Mouse (Mus musculus): ENCODE results near the gene Dscam. TPM values are rescaled to one million over a fixed set of nuclear protein-coding genes. Genes with fewer than 3 reads are reported as not detected.

Gene Dscam
- polyA plus RNA-seq, 1 experiment from 2014 or later, result 3.3 TPM

DNA sequence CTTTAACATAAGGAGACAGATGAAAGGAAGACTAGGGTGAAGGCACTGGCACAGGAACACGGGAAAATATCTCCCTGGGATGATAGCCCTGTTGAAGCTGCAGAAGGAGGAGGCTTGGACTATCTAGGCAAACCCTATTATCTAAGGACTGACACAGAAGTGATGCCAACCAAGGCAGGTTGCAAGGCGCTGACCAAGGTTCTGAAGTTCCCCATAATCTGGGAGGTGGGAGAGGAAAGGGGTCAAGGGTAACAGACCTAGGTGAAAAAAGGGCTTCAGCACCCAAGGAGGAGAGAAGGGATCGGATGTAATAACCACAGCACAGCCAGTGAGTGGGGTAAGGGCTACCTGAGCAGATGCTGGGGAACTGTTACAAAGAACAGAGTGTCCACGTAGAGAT, 458.6 kb downstream of the Dscam start:
- Histone ChIP-seq H3K9ac (no peak overlapping the region), H3K27me3 (no peaks in the 10 kb centered on the region), H3K4me3 (no peak overlapping the region), H3K27ac (no peak overlapping the region), H3K4me1 (no peaks in the 10 kb centered on the region), H3K4me2 (replicated peaks) (no peak overlapping the region), H3K36me3 (no peaks in the 10 kb centered on the region), H3K9me3 (replicated peaks) (no peaks in the 10 kb centered on the region)
- WGBS, result 50% methylated on average over 4 of the region's 4 CpGs
- ATAC-seq (ENCODE audit: low FRiP score), result no peak

DNA sequence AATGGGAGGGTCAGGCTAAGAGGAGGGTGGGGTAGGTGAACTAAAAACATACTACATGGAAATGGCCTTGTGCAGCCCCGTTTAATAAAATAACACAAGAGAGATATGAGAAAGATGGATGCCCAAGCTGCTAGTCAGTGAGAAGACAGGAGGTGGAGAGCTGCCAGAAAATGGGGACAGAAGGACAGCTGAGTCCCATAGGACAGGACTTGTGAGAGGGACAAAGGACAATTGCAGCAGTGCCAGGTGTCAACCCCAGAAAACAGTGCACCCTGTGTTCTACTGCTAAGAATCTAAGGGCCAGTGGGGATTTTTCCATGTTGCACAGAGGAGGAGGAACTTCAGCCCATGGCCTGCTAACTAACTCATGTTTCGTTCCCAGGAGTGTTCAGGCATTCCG, 470.0 kb downstream of the Dscam start:
- Histone ChIP-seq H3K9ac (no peak overlapping the region), H3K36me3 (no peaks in the 10 kb centered on the region), H3K9me3 (replicated peaks) (no peaks in the 10 kb centered on the region), H3K4me2 (replicated peaks) (no peak overlapping the region), H3K27me3 (no peaks in the 10 kb centered on the region), H3K4me3 (no peak overlapping the region), H3K4me1 (no peaks in the 10 kb centered on the region), H3K27ac (no peak overlapping the region)
- WGBS, result 70% methylated on average over 3 of the region's 3 CpGs
- ATAC-seq (ENCODE audit: low FRiP score), result no peak

DNA sequence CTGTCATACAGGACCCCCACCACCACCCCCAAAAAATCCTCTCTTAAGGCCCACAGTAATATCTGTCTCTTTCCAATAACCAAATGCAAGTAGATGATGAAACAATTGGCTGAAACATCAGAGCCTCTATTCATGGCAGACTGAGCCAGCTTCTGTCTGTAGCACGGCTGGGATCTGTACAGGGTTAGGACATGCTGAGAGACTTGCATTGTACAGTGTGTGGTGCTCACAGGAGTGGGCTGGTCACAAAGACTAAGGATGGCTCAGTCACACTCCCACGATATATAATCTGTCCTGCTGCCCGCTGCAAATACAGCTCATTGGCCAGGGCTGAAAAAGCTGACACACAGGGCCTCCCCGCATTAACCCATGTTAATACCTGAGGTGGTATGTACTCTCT, 474.7 kb downstream of the Dscam start:
- Histone ChIP-seq H3K9ac (no peak overlapping the region), H3K36me3 (no peaks in the 10 kb centered on the region), H3K4me1 (no peaks in the 10 kb centered on the region), H3K27ac (no peak overlapping the region), H3K27me3 (no peaks in the 10 kb centered on the region), H3K9me3 (replicated peaks) (no peaks in the 10 kb centered on the region), H3K4me2 (replicated peaks) (no peak overlapping the region), H3K4me3 (no peak overlapping the region)
- ATAC-seq (ENCODE audit: low FRiP score), result no peak
- 67% methylated on average over 4 of the region's 4 CpGs for WGBS

DNA sequence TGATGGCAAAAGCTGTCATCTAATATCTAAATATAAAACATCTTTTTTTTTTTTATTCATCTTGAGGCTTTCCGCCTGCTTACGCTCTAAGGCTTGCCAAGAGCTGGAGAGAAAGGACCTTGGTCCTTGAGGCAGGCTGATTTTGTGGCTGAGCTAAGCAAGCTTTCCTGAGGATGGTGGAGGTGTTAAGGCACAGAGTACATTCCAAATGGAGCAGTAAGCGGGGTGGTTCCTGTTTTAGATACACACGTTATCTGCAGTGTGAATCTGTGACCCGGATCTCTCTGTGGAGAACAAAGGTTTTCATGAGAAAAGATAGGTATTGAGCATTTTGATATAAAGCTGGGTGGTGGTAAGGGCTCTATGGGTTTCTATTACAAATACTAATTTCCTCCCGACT, 479.0 kb downstream of the Dscam start:
- 89% methylated on average over 6 of the region's 6 CpGs for WGBS

DNA sequence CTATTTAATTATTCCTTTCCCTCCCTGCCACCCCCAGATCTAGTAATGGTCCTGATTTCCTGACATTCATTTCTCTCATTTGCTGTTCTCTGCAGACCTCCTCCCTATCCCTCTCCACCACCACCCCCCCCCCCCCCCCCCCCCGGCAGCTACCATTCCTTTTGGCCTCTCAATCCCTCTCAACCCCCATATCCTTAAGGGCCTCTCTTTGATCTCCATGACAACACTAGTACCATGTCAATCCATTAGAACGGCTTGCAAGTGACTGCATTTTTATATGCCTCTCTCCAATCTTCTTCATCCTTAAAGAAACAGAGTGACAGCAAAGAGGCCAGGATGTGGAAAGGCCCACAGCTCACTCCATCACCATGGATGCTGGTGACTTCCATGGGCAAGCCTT, 480.5 kb downstream of the Dscam start:
- 0 out of 2 replicates have a peak, but pooled peaks have one; percentile 54 for ATAC-seq (ENCODE audit: low FRiP score)
- H3K4me3 ChIP-seq, result no peak overlapping the region
- no peaks in the 10 kb centered on the region for H3K36me3 ChIP-seq
- no peaks in the 10 kb centered on the region for H3K9me3 ChIP-seq (replicated peaks)
- WGBS, result 8% methylated on average over 1 of the region's 2 CpGs
- H3K27ac ChIP-seq, result no peak overlapping the region
- H3K27me3 ChIP-seq, result no peaks in the 10 kb centered on the region
- H3K9ac ChIP-seq, result no peak overlapping the region
- H3K4me1 ChIP-seq, result peaks cover 8% of the 10 kb centered on the region
- no peak overlapping the region for H3K4me2 ChIP-seq (replicated peaks)

More for the DNA sequence above, 479.0 kb downstream of the Dscam start:
- H3K4me2 ChIP-seq (replicated peaks), result no peak overlapping the region
- no peaks in the 10 kb centered on the region for H3K36me3 ChIP-seq
- H3K9me3 ChIP-seq (replicated peaks), result no peaks in the 10 kb centered on the region
- H3K9ac ChIP-seq, result no peak overlapping the region
- no peak for ATAC-seq (ENCODE audit: low FRiP score)
- no peak overlapping the region for H3K4me3 ChIP-seq
- no peak overlapping the region for H3K27ac ChIP-seq
- H3K4me1 ChIP-seq, result peaks cover 8% of the 10 kb centered on the region
- H3K27me3 ChIP-seq, result no peaks in the 10 kb centered on the region

DNA sequence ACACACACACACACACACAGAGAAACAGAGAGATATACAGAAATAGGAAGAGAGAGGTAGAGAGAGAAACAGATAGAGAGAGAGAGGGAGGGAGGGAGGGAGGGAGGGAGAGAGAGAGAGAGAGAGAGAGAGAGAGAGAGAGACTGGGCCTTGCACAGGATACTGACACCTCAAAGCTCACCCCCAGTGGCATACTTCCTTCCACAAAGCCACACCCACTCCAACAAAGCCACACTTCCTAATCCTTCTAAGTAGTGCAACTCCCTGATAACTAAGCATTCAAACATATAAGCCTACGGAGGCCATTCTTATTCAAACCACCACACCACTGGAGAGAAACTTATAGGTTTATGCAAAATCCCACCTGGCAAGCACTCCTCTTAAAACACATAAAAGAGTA, 481.1 kb downstream of the Dscam start:
- H3K4me1 ChIP-seq, result peaks cover 8% of the 10 kb centered on the region
- no peak overlapping the region for H3K4me3 ChIP-seq
- ATAC-seq (ENCODE audit: low FRiP score), result no peak
- H3K27ac ChIP-seq, result no peak overlapping the region
- H3K36me3 ChIP-seq, result no peaks in the 10 kb centered on the region
- H3K9ac ChIP-seq, result no peak overlapping the region
- H3K27me3 ChIP-seq, result no peaks in the 10 kb centered on the region
- H3K9me3 ChIP-seq (replicated peaks), result no peaks in the 10 kb centered on the region
- H3K4me2 ChIP-seq (replicated peaks), result no peak overlapping the region
- WGBS, result 42% methylated on average over 1 of the region's 1 CpGs

DNA sequence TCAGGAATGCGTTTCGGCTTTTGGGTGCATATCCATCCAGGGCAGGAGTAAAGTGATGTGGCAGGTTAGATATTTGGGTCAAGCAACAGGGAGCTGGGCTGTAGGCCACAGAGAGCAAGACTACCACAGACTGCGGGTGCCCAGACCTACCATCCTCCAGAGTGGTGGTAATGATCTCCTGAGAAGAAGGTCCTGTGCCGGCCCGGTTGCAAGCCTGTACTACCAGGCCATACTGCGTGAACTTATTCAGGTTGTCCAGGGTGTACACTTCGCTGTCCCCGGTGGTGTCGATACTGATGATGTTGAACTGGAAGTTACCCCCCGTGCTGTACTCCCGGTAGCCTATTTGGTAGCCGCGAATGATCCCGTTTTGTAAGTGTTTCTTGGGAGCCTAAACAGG, 485.5 kb downstream of the Dscam start:
- WGBS, result 93% methylated on average over 14 of the region's 14 CpGs
- no peaks in the 10 kb centered on the region for H3K36me3 ChIP-seq
- H3K4me1 ChIP-seq, result peaks cover 6% of the 10 kb centered on the region
- ATAC-seq (ENCODE audit: low FRiP score), result no peak
- H3K4me3 ChIP-seq, result no peak overlapping the region
- H3K27me3 ChIP-seq, result no peaks in the 10 kb centered on the region
- no peak overlapping the region for H3K9ac ChIP-seq
- H3K9me3 ChIP-seq (replicated peaks), result no peaks in the 10 kb centered on the region
- H3K4me2 ChIP-seq (replicated peaks), result no peak overlapping the region
- no peak overlapping the region for H3K27ac ChIP-seq

DNA sequence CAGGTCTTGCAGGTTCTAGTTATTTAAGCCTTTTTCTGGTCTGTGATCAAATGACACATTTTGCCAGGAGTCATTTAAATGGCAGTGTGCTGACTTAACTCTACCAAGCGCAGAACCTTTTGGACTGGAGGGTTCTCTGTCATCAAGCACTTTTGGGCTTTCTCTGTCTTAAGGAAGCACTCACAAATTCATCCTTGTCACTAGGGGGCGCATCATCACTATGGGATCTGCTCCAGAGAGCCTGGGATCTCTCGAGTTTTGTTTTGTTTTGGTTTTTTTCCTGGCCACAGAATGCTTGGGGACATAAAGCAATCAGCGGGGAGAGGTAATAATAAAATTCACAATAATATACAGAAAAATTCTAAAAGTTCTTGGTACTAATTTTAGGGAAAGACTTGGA, 486.0 kb downstream of the Dscam start:
- Histone ChIP-seq H3K27me3 (no peaks in the 10 kb centered on the region), H3K9me3 (replicated peaks) (no peaks in the 10 kb centered on the region), H3K9ac (no peak overlapping the region), H3K27ac (no peak overlapping the region), H3K4me1 (peaks cover under 1% of the 10 kb centered on the region), H3K4me2 (replicated peaks) (no peak overlapping the region), H3K4me3 (no peak overlapping the region), H3K36me3 (no peaks in the 10 kb centered on the region)
- WGBS, result 24% methylated on average over 4 of the region's 4 CpGs
- ATAC-seq (ENCODE audit: low FRiP score), result no peak

DNA sequence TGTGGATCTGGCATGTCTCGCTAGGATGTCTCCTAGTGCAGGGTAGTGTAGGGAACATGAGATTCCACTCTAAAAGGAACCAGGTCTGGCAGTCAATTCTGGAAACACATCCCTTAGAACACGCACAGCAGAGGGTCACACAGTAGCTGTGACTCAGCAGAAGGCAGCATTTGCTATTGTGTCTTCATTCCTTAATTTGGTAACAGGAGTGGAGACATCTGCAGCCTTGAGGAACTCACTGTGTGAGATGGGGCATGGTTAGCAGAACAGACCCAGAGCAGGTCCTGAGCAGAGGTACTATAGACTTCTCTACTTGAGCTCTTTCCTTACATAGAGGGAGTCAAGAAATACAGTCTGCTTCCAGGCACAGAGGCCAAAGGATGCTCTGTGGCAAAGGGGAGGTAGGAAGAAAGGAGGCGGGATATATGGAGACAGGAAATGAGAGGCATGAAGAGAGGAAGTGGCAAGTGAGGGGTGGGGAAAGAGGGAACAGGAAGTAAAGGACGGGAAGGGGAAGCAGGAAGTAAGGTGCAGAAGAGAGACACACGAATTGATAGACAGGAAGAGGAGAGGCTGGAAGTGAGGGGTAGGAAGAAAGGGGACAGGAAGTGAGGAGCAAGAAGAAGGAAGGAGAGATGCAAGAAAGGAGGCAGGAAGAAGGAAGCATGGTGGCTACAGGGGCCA, 488.1 kb downstream of the Dscam start:
- no peaks in the 10 kb centered on the region for H3K4me1 ChIP-seq
- H3K27ac ChIP-seq, result no peak overlapping the region
- no peaks in the 10 kb centered on the region for H3K36me3 ChIP-seq
- no peaks in the 10 kb centered on the region for H3K9me3 ChIP-seq (replicated peaks)
- 74% methylated on average over 5 of the region's 5 CpGs for WGBS
- H3K4me3 ChIP-seq, result no peak overlapping the region
- H3K4me2 ChIP-seq (replicated peaks), result no peak overlapping the region
- no peak for ATAC-seq (ENCODE audit: low FRiP score)
- no peak overlapping the region for H3K9ac ChIP-seq
- H3K27me3 ChIP-seq, result no peaks in the 10 kb centered on the region

DNA sequence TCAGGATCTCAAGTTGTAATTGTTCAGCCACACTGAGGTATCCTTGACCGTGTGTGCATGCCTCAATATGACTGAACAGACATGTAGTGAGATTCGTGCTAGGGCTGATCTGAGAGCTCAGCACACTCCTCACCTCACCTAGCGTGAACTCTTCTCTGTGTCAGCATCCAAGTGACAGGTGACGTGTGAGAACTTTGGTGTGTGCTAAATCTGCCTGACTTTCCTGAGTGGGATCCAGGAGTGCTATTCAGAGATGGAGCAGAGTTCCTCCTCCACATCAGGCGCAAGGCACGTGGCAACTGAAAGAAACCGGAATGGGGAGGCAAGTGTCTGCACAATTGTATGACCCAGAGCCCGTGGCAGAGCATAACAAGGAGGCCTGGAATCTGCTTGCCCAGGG, 490.6 kb downstream of the Dscam start:
- no peak for ATAC-seq (ENCODE audit: low FRiP score)

DNA sequence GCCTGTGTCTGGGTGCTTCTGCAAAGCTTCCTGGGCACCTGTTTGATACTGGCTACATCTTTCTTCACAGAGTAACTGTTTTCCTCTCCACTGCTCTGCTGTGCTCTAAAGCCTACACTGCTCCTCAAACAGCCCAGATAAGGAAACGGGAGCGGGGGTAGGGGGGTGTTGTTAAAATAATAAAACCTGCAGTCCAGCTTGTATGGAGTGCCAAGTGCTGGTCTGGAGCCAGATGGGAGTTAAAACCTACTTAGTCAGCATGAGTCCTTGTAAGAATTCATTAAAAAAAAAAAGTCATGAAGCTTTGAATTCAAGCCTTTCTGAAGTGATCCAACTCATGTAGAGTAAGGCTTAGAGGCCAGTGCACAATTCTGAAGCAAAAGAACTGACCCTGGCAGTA, 493.1 kb downstream of the Dscam start:
- H3K4me1 ChIP-seq, result peaks cover 6% of the 10 kb centered on the region; the same call in 1 of the 2 replicates
- no peaks in the 10 kb centered on the region for H3K9me3 ChIP-seq (replicated peaks)
- no peaks in the 10 kb centered on the region for H3K27me3 ChIP-seq
- WGBS, result 71% methylated on average over 2 of the region's 2 CpGs
- no peak overlapping the region for H3K4me2 ChIP-seq (replicated peaks)
- no peak overlapping the region for H3K27ac ChIP-seq
- H3K36me3 ChIP-seq, result no peaks in the 10 kb centered on the region
- no peak overlapping the region for H3K9ac ChIP-seq
- H3K4me3 ChIP-seq, result no peak overlapping the region
- ATAC-seq (ENCODE audit: low FRiP score), result no peak

More for the DNA sequence above, 490.6 kb downstream of the Dscam start:
- Histone ChIP-seq H3K9me3 (replicated peaks) (no peaks in the 10 kb centered on the region), H3K4me1 (no peaks in the 10 kb centered on the region), H3K9ac (no peak overlapping the region), H3K4me3 (no peak overlapping the region), H3K4me2 (replicated peaks) (no peak overlapping the region), H3K36me3 (no peaks in the 10 kb centered on the region), H3K27ac (no peak overlapping the region), H3K27me3 (no peaks in the 10 kb centered on the region)
- WGBS, result 87% methylated on average over 8 of the region's 8 CpGs

DNA sequence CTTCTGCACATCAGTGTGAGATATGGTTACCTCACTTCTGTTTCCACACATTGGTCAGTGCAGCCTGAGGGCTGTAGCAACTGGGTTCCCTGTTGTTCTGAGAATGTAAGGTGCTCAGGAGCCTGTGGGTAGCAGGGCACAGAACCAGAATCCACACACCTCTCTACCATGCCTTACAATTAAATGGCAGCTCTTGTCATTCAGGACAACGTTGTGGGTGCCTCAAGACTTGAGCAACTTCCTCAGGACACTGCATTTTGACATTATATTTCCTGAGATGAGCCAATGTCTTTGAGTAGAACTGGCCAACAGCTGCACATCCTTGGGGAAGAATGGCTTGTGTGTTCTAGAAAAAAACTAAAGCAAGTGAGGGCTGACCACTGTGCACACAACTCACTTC, 493.9 kb downstream of the Dscam start:
- no peak for ATAC-seq (ENCODE audit: low FRiP score)

DNA sequence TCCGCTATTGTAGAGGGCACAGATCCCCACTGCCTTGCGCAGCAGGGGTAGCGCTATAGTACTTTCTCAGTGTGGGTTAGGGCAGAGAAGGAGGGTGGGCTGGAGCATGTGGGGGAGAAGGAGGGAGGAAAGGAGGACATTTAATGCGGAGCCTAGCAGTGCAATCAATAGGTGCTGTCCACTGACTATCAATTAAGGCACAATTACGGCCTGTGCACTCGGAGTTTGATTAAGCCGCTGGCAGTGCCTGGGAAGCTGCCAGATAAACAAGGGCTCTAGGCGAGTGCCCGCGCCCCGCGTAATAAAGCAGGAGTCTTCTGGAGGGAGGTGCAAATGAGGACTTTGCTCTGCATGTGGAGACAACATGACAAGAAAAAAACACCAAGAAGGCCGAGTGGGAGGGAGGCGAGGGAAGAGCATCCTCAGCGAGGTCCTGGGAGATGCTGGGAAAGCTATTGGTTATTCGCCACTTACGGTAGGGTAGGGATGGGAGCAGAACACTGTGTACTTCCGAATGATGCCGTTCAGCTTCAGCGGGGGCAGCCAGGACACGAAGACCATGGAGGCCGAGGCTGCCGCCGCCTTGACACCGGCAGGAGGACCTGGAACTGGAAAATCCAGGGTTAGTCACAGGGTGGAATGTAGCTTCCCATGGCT, 497.2 kb downstream of the Dscam start:
- peaks cover 6% of the 10 kb centered on the region; the same call in 1 of the 2 replicates for H3K4me1 ChIP-seq
- no peak overlapping the region for H3K9ac ChIP-seq
- H3K36me3 ChIP-seq, result no peaks in the 10 kb centered on the region
- no peaks in the 10 kb centered on the region for H3K9me3 ChIP-seq (replicated peaks)
- no peak overlapping the region for H3K4me3 ChIP-seq
- ATAC-seq (ENCODE audit: low FRiP score), result peak; percentile 76
- H3K4me2 ChIP-seq (replicated peaks), result 0 out of 2 replicates have a peak overlapping the region, but pooled peaks have one; percentile 9
- H3K27me3 ChIP-seq, result no peaks in the 10 kb centered on the region
- 65% methylated on average over 25 of the region's 25 CpGs for WGBS
- 0 out of 2 replicates have a peak overlapping the region, but pooled peaks have one; percentile 7 for H3K27ac ChIP-seq

More for the DNA sequence above, 493.9 kb downstream of the Dscam start:
- H3K36me3 ChIP-seq, result no peaks in the 10 kb centered on the region
- no peaks in the 10 kb centered on the region for H3K27me3 ChIP-seq
- H3K9ac ChIP-seq, result no peak overlapping the region
- H3K27ac ChIP-seq, result no peak overlapping the region
- no peak overlapping the region for H3K4me2 ChIP-seq (replicated peaks)
- H3K4me1 ChIP-seq, result peaks cover 6% of the 10 kb centered on the region; the same call in 1 of the 2 replicates
- no peaks in the 10 kb centered on the region for H3K9me3 ChIP-seq (replicated peaks)
- no peak overlapping the region for H3K4me3 ChIP-seq
- WGBS, result 68% methylated on average over 1 of the region's 1 CpGs

Data from hindbrain, embryonic 12.5 days (tissue).